Mouse (Mus musculus): Measurements from ENCODE around the gene Ush1g.

The Ush1g gene

DNA sequence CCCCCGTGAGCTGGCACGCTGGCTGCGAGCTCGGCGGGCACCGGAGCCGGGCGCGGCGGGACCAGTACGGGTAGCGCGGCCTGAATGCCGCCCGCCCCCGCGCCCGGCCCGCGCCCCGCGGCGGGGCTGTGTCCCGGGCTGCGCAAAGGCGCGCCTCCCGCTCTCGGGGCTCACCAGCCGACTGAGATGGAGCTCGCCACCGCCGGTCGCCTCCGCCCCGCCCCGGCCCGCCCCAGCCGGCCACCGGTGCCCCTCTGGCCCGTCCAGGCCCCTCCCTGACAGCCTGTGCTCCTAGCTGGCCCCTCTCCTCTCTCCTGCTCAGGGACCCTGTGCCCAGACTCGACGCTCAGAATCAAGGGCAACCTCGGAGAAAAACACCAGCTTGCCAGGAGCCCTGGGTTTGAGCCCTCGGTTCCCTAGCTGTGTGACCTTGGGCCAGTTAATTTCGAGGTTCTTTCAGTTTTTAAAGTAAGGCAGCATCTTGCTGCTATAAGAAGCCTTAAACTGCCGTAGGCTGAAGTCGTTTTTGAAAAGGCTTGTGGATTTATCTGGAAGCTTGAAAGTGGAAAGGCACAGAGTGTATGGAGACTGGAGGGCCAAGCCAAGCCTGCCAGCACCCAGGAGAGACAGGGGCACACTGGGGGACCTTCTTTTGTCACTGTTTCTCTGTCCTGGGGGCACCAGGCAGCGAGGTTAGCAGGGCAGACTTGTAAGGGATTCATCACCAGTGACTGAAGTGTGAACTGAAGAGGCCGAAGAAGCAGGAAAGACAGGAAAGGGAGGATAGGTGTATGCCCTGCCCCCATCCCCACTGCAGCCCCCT is 54.6 kb downstream of the Ush1g start, which contains the start of gene Grin2c:
TSS of gene Grin2c (minus strand) at position 183 of the 823 bp plus-strand sequence.
- DNase-seq, result peak; percentile 73 to 86

GRCm38 (mm10) chr11:115266400-115266778 is 55.5 kb downstream of the Ush1g start:
- peak; percentile 80 to 81 for DNase-seq

DNA sequence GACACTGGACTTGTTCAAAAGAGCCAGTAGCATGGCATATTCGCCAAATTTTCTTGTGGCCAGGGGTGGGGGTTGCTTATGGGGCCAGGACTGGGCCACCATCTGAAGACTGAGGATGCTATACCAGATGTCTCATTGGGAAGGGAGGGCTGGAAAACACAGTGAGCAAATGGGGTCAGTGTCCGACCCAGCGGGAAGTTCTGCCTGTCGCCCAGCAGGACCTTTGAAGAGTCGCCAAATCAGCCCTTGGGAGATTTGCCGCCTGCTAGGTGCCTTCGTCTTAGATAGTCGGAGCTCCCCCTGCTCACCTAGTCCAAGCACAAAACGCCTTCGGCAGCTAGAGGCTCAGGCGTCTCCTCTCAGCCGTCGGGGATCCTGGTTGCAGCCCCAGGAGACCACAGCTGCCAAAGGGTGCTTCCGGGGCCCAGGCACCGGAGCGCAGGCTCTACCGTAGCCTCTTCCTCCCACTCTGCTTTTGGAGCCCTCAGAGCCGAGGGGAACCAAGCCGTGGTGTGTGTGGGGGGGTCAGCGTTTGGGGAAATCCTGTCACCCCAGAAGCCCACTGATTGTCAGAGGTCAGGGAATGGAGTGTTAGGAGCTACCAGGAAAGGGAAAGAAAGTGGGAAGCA is 56.0 kb downstream of the Ush1g start:
- DNase-seq, result peak; percentile 75 to 81
